Mouse (Mus musculus) forebrain, embryonic 11.5 days (tissue): ENCODE measurements at regions not wholly inside any gene's neighbourhood (a gene's known extent, or its start where the extent isn't known, plus 50 kb on each side); places are given as distances from the start of the nearest gene placed in this dataset.

Experiments used
- ATAC-seq: fragments of 200-750 bp; cut with Nextera tagmentation; replicated peaks from 2 replicates; pipeline ENCODE4 v1.8.0; 2017; ENCODE audit warnings: moderate TSS enrichment; ENCODE audit not compliant: low FRiP score
- DNase-seq: peaks from one replicate; pipeline ENCODE4 v3.0.0-alpha.2; 2017; ENCODE audit warnings: low spot score
- H3K27ac ChIP-seq: fragments of 300-500 bp; sonication (generic); 2 replicates; pipeline ENCODE4 v1.5.1; 2014; ENCODE audit warnings: low read depth, low read length
- H3K27me3 ChIP-seq: fragments of 300-500 bp; sonication (generic); 2 replicates; pipeline ENCODE4 v1.6.1; 2014; ENCODE audit warnings: mild to moderate bottlenecking, low read length, mixed read lengths; ENCODE audit not compliant: control insufficient read depth, insufficient read depth
- H3K36me3 ChIP-seq: fragments of 300-500 bp; sonication (generic); 2 replicates; pipeline ENCODE4 v1.6.1; 2014; ENCODE audit warnings: mild to moderate bottlenecking, low read length, moderate library complexity, mixed read lengths; ENCODE audit not compliant: control insufficient read depth, insufficient read depth
- H3K4me1 ChIP-seq: fragments of 300-500 bp; sonication (generic); replicated peaks from 2 replicates; pipeline ENCODE4 v1.6.1; 2014; ENCODE audit warnings: low read length, mixed read lengths; ENCODE audit not compliant: control insufficient read depth, insufficient read depth
- H3K4me2 ChIP-seq: fragments of 300-500 bp; sonication (generic); 2 replicates; pipeline ENCODE4 v1.6.1; 2014; ENCODE audit warnings: low read depth, mild to moderate bottlenecking, low read length, moderate library complexity, mixed read lengths; ENCODE audit not compliant: severe bottlenecking
- H3K4me3 ChIP-seq: fragments of 300-500 bp; sonication (generic); 2 replicates; pipeline ENCODE4 v1.5.1; 2014; ENCODE audit warnings: low read depth, low read length
- H3K9ac ChIP-seq: fragments of 300-500 bp; sonication (generic); 2 replicates; pipeline ENCODE4 v1.6.1; 2014; ENCODE audit warnings: low read length
- H3K9me3 ChIP-seq: fragments of 300-500 bp; sonication (generic); 2 replicates; pipeline ENCODE4 v1.6.1; 2016; ENCODE audit warnings: low read length, mixed read lengths; ENCODE audit not compliant: control insufficient read depth
- WGBS: fragments of 180-500 bp; shearing (Covaris S2); extraction: QIAGEN DNeasy Blood & Tissue Kit; methylation state at CpG from one replicate; pipeline ENCODE4 v1.1.7; 2014; 5-methylcytosine and 5-hydroxymethylcytosine counted together

DNA sequence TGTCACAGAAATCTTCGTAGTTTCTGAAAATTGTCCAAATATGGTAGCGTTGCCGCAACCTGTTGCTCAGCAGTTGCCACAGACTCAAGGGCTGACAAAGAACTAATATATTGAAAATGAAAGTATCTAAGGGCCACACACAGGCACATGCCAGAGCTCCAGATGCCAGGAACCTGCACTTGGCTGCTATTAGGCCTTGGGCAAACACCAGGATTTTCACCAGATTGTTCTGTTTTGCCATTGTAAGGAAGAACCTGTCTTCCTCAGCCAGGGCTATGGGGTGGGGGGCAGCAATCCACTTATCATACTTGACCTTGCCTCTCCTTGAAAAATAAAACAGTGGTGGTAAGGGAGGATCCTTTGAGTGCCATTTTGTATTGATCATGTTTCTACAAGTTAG, 297.4 kb downstream of the Maf start:
- H3K4me2 ChIP-seq: no peak overlapping the region
- 97% methylated on average over 3 of the region's 3 CpGs for WGBS
- H3K9ac ChIP-seq: no peak overlapping the region
- no peak for ATAC-seq
- H3K4me3 ChIP-seq: no peak overlapping the region
- peaks cover 6% of the 10 kb centered on the region; the same call in 1 of the 2 replicates for H3K4me1 ChIP-seq
- no peaks in the 10 kb centered on the region for H3K36me3 ChIP-seq
- DNase-seq: no peak
- H3K27me3 ChIP-seq: no peaks in the 10 kb centered on the region
- H3K27ac ChIP-seq: no peak overlapping the region
- no peaks in the 10 kb centered on the region for H3K9me3 ChIP-seq

DNA sequence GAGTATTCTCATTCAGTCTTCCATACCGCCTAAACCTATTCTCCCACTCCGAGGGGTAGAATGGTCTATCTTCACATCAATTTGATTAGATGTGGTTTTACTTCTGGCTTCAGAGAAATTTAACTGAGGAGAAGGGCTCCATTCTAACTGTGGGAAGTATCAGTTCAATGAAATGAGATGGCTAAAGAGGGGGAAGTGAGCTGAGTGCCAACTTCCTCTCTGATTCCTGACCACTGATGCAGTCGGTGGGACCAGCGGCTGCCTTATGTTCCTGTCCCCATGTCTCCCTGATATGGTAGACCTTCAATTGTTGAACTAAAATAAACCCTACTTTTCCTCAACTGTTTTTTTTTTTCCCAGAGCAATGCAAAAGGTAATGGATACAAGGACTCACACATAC, 300.1 kb downstream of the Maf start:
- Histone ChIP-seq H3K9me3 (no peaks in the 10 kb centered on the region), H3K27me3 (no peaks in the 10 kb centered on the region), H3K4me1 (no peaks in the 10 kb centered on the region), H3K4me3 (no peak overlapping the region), H3K36me3 (no peaks in the 10 kb centered on the region), H3K27ac (no peak overlapping the region), H3K9ac (no peak overlapping the region), H3K4me2 (no peak overlapping the region)
- ATAC-seq: no peak
- no peak for DNase-seq
- 93% methylated on average over 4 of the region's 4 CpGs for WGBS

DNA sequence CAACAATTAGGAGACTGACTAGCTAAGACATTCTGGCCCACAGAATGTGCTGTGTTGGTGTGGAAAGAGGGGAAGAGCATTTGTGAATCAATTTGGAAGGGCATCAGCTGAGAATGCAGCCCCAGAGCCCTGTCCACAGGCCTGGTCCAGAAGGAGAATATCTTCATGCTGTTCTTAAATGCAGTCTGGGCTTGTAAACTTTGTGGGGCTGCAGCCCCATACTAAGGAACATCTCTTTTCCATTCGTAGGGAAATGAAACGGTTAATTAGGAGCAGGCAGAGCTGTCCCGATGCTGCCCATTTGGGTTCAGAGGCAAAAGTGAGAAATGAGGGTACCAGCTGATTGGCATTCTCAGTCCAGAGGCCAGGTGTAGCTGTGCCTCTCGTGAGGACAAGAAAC, 304.0 kb downstream of the Maf start:
- ATAC-seq (no peak), DNase-seq (no peak)
- WGBS: 74% methylated on average over 4 of the region's 4 CpGs
- no peaks in the 10 kb centered on the region for H3K4me1 ChIP-seq
- no peaks in the 10 kb centered on the region for H3K27me3 ChIP-seq
- no peak overlapping the region for H3K9ac ChIP-seq
- H3K9me3 ChIP-seq: no peaks in the 10 kb centered on the region
- no peak overlapping the region for H3K4me2 ChIP-seq
- H3K4me3 ChIP-seq: no peak overlapping the region
- H3K36me3 ChIP-seq: no peaks in the 10 kb centered on the region
- H3K27ac ChIP-seq: no peak overlapping the region

DNA sequence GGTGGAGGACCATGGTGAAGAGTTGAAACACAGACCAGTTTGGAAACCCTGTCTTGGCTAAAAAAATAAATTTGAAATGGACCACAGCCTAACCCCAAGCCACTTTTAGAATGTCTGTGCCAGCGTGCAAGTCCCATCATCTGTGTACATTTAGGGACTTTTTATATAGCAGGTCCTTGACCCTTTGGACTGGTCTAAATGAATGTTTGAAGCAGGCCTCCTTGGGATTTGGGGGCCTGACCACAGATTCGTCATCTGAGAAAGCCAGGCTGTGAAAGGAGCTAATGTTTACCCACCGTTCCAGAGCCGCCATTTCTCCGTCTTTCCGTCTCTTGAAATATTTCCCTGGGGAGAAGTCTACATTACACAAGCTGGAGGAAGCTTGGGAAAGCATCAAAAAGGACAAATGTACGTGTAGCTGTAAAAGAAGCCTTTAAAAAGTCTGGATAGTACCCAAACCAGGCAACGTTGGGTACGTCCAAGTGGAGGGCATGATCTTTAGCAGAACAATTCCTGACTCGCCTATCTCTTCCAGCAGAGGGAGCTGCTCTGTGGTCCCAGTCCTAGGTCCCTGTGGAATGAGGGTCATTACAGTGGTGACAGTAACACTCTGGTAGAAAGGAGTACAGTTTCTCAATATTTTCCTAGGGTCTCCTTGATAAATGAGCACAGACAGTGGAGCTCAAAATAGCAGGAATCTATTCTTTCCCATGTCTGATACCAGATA, 305.0 kb downstream of the Maf start:
- Histone ChIP-seq H3K36me3 (no peaks in the 10 kb centered on the region), H3K27me3 (no peaks in the 10 kb centered on the region), H3K4me2 (no peak overlapping the region), H3K27ac (no peak overlapping the region), H3K4me3 (no peak overlapping the region), H3K9me3 (no peaks in the 10 kb centered on the region), H3K9ac (no peak overlapping the region), H3K4me1 (no peaks in the 10 kb centered on the region)
- DNase-seq: no peak
- 75% methylated on average over 10 of the region's 10 CpGs for WGBS
- ATAC-seq: no peak
